Mouse (Mus musculus): ENCODE measurements around the gene Lrrc4. TPM values are rescaled to one million over a fixed set of nuclear protein-coding genes. Genes with fewer than 3 reads are reported as not detected.

The Lrrc4 gene
- polyA plus RNA-seq, 1 experiment, result 51.6 TPM

- Histone ChIP-seq H3K27ac (ENCODE audit: insufficient read depth, low read length) (no peak overlapping the region), H3K27me3 (ENCODE audit: control insufficient read depth, insufficient read depth, low read length) (no peaks in the 10 kb centered on the region), H3K4me3 (replicated peaks; ENCODE audit: insufficient read depth, low read depth, low read length) (no peak overlapping the region), H3K4me1 (ENCODE audit: control insufficient read depth, insufficient read depth, low read length) (peaks cover 9% of the 10 kb centered on the region)
- WGBS, result 67% methylated on average over 5 of the region's 5 CpGs
- no peak for TF ChIP-seq CTCF (IDR thresholded peaks at IDR 0.05; ENCODE audit: borderline replicate concordance, insufficient read depth, low read depth, low read length)
- no peak for TF ChIP-seq POLR2A (IDR thresholded peaks at IDR 0.05; ENCODE audit: borderline replicate concordance, insufficient read depth, low read length)
- no peak for DNase-seq
Observed at GRCm38 (mm10) chr6:28783953-28784352, 47.6 kb downstream of the Lrrc4 start.

GRCm38 (mm10) chr6:28783082-28783647 lies 48.4 kb downstream of the Lrrc4 start:
- Histone ChIP-seq H3K27me3 (ENCODE audit: control insufficient read depth, insufficient read depth, low read length) (no peaks in the 10 kb centered on the region), H3K4me1 (ENCODE audit: control insufficient read depth, insufficient read depth, low read length) (peaks cover 9% of the 10 kb centered on the region), H3K27ac (ENCODE audit: insufficient read depth, low read length) (no peak overlapping the region), H3K4me3 (replicated peaks; ENCODE audit: insufficient read depth, low read depth, low read length) (no peak overlapping the region)
- DNase-seq, result no peak
- 75% methylated on average over 4 of the region's 4 CpGs for WGBS
- TF ChIP-seq CTCF (IDR thresholded peaks at IDR 0.05; ENCODE audit: borderline replicate concordance, insufficient read depth, low read depth, low read length) (no peak), POLR2A (IDR thresholded peaks at IDR 0.05; ENCODE audit: borderline replicate concordance, insufficient read depth, low read length) (no peak)

GRCm38 (mm10) chr6:28781696-28782095 lies 49.9 kb downstream of the Lrrc4 start:
- TF ChIP-seq CTCF (IDR thresholded peaks at IDR 0.05; ENCODE audit: borderline replicate concordance, insufficient read depth, low read depth, low read length) (no peak), POLR2A (IDR thresholded peaks at IDR 0.05; ENCODE audit: borderline replicate concordance, insufficient read depth, low read length) (no peak)
- no peak for DNase-seq
- Histone ChIP-seq H3K27ac (ENCODE audit: insufficient read depth, low read length) (no peak overlapping the region), H3K27me3 (ENCODE audit: control insufficient read depth, insufficient read depth, low read length) (no peaks in the 10 kb centered on the region), H3K4me1 (ENCODE audit: control insufficient read depth, insufficient read depth, low read length) (peaks cover 4% of the 10 kb centered on the region), H3K4me3 (replicated peaks; ENCODE audit: insufficient read depth, low read depth, low read length) (no peak overlapping the region)
- 52% methylated on average over 3 of the region's 3 CpGs for WGBS

- H3K27me3 ChIP-seq (ENCODE audit: control insufficient read depth, insufficient read depth, low read length), result no peaks in the 10 kb centered on the region
- DNase-seq, result no peak
- H3K27ac ChIP-seq (ENCODE audit: insufficient read depth, low read length), result no peak overlapping the region
- no peak overlapping the region for H3K4me3 ChIP-seq (replicated peaks; ENCODE audit: insufficient read depth, low read depth, low read length)
- TF ChIP-seq CTCF (IDR thresholded peaks at IDR 0.05; ENCODE audit: borderline replicate concordance, insufficient read depth, low read depth, low read length) (no peak), POLR2A (IDR thresholded peaks at IDR 0.05; ENCODE audit: borderline replicate concordance, insufficient read depth, low read length) (no peak)
- H3K4me1 ChIP-seq (ENCODE audit: control insufficient read depth, insufficient read depth, low read length), result peaks cover 4% of the 10 kb centered on the region
- WGBS, result 51% methylated on average over 2 of the region's 2 CpGs
Observed at GRCm38 (mm10) chr6:28771331-28771730, 60.2 kb downstream of the Lrrc4 start.

- no peak for DNase-seq
- H3K27ac ChIP-seq (ENCODE audit: insufficient read depth, low read length), result no peak overlapping the region
Observed at GRCm38 (mm10) chr6:28767891-28768481, 63.6 kb downstream of the Lrrc4 start.

GRCm38 (mm10) chr6:28766622-28767021 lies 64.9 kb downstream of the Lrrc4 start:
- peaks cover 4% of the 10 kb centered on the region for H3K4me1 ChIP-seq (ENCODE audit: control insufficient read depth, insufficient read depth, low read length)
- TF ChIP-seq POLR2A (IDR thresholded peaks at IDR 0.05; ENCODE audit: borderline replicate concordance, insufficient read depth, low read length) (no peak), CTCF (IDR thresholded peaks at IDR 0.05; ENCODE audit: borderline replicate concordance, insufficient read depth, low read depth, low read length) (no peak)
- no peak overlapping the region for H3K27ac ChIP-seq (ENCODE audit: insufficient read depth, low read length)
- WGBS, result 63% methylated on average over 3 of the region's 3 CpGs
- H3K27me3 ChIP-seq (ENCODE audit: control insufficient read depth, insufficient read depth, low read length), result no peaks in the 10 kb centered on the region
- DNase-seq, result no peak
- no peak overlapping the region for H3K4me3 ChIP-seq (replicated peaks; ENCODE audit: insufficient read depth, low read depth, low read length)

More at GRCm38 (mm10) chr6:28767891-28768481, 63.6 kb downstream of the Lrrc4 start:
- H3K27me3 ChIP-seq (ENCODE audit: control insufficient read depth, insufficient read depth, low read length), result no peaks in the 10 kb centered on the region
- TF ChIP-seq POLR2A (IDR thresholded peaks at IDR 0.05; ENCODE audit: borderline replicate concordance, insufficient read depth, low read length), result no peak
- no peak for TF ChIP-seq CTCF (IDR thresholded peaks at IDR 0.05; ENCODE audit: borderline replicate concordance, insufficient read depth, low read depth, low read length)
- H3K4me1 ChIP-seq (ENCODE audit: control insufficient read depth, insufficient read depth, low read length), result peaks cover 4% of the 10 kb centered on the region
- no peak overlapping the region for H3K4me3 ChIP-seq (replicated peaks; ENCODE audit: insufficient read depth, low read depth, low read length)
- 77% methylated on average over 6 of the region's 6 CpGs for WGBS

- Histone ChIP-seq H3K27ac (ENCODE audit: insufficient read depth, low read length) (no peak overlapping the region), H3K27me3 (ENCODE audit: control insufficient read depth, insufficient read depth, low read length) (no peaks in the 10 kb centered on the region), H3K4me3 (replicated peaks; ENCODE audit: insufficient read depth, low read depth, low read length) (no peak overlapping the region), H3K4me1 (ENCODE audit: control insufficient read depth, insufficient read depth, low read length) (no peaks in the 10 kb centered on the region)
- 69% methylated on average over 5 of the region's 5 CpGs for WGBS
- no peak for TF ChIP-seq CTCF (IDR thresholded peaks at IDR 0.05; ENCODE audit: borderline replicate concordance, insufficient read depth, low read depth, low read length)
- no peak for TF ChIP-seq POLR2A (IDR thresholded peaks at IDR 0.05; ENCODE audit: borderline replicate concordance, insufficient read depth, low read length)
- DNase-seq, result no peak
Observed at GRCm38 (mm10) chr6:28762132-28762775, 69.3 kb downstream of the Lrrc4 start.

GRCm38 (mm10) chr6:28761728-28762127 lies 69.8 kb downstream of the Lrrc4 start:
- 85% methylated on average over 3 of the region's 3 CpGs for WGBS
- Histone ChIP-seq H3K4me3 (replicated peaks; ENCODE audit: insufficient read depth, low read depth, low read length) (no peak overlapping the region), H3K27me3 (ENCODE audit: control insufficient read depth, insufficient read depth, low read length) (no peaks in the 10 kb centered on the region), H3K4me1 (ENCODE audit: control insufficient read depth, insufficient read depth, low read length) (no peaks in the 10 kb centered on the region; the same call in 1 of the 2 replicates), H3K27ac (ENCODE audit: insufficient read depth, low read length) (no peak overlapping the region)
- TF ChIP-seq CTCF (IDR thresholded peaks at IDR 0.05; ENCODE audit: borderline replicate concordance, insufficient read depth, low read depth, low read length) (no peak), POLR2A (IDR thresholded peaks at IDR 0.05; ENCODE audit: borderline replicate concordance, insufficient read depth, low read length) (no peak)
- no peak for DNase-seq

All from cerebellum, adult 2 months (tissue).